22 mouse cellular contexts compared by ENCODE assay signal in the genomic region with DNA sequence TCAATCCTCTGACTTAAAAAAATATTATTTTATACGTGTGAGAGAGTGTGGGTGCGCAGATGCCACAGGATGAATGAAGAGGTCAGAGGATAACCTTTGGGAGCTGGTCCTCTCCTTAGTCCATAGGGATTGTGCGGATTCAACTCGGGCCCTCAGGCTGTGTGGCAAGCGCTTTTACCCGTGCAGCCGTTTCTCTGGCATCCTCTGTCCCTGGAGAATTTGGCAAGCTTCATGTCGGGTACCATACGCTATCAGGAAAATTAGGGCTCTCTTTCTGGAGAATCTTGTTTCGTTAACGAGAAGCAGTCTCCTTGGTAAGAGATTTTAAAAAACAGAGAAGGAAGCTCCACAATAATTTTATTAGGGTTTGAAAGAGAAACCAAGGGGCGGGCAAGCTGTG. TPM values are rescaled to one million over a fixed set of nuclear protein-coding genes. Genes with fewer than 3 reads are reported as not detected.
"Had no signal": no experiment of that assay in that cellular context is flagged by ENCODE, and none has a peak within 500 bp of the region (broad histone marks: within the 10 kb centered on the region; RNA-seq: fewer than 3 reads in every experiment).

No protein-coding gene starts in this region.

- H3K4me2 ChIP-seq: lung, embryonic 15.5 days; midbrain, embryonic 12.5 days; midbrain, embryonic 15.5 days; neural tube, embryonic 12.5 days had no signal

- H3K4me3 ChIP-seq: lung, embryonic 15.5 days; megakaryocyte, embryonic 14.5 days; midbrain, embryonic 12.5 days; midbrain, embryonic 15.5 days; neural tube, embryonic 12.5 days had no signal

- ATAC-seq: liver, postnatal 0 days; lung, postnatal 0 days; midbrain, embryonic 15.5 days had no signal

- H3K9ac ChIP-seq: liver, postnatal 0 days; lung, embryonic 15.5 days; midbrain, embryonic 12.5 days; midbrain, embryonic 15.5 days; neural tube, embryonic 12.5 days had no signal

- H3K36me3 ChIP-seq: lung, embryonic 15.5 days; midbrain, embryonic 12.5 days; midbrain, embryonic 15.5 days; neural tube, embryonic 12.5 days had no signal

- DNase-seq: liver, postnatal 0 days; lung, adult 2 months; lung, postnatal 14 days; lung, postnatal 36 days; right cerebral cortex, postnatal 25 days; right cerebral cortex, postnatal 4 days; spleen, adult 18-20 months; thymus, adult 18-20 months; thymus, postnatal 14 days; thymus, postnatal 36 days had no signal

- H3K4me1 ChIP-seq: lung, embryonic 15.5 days; megakaryocyte, embryonic 14.5 days; midbrain, embryonic 12.5 days; midbrain, embryonic 15.5 days; neural tube, embryonic 12.5 days had no signal

- H3K27me3 ChIP-seq: lung, embryonic 15.5 days; megakaryocyte, embryonic 14.5 days; midbrain, embryonic 12.5 days; midbrain, embryonic 15.5 days; neural tube, embryonic 12.5 days had no signal

- H3K27ac ChIP-seq: lung, embryonic 15.5 days; macrophage; midbrain, embryonic 12.5 days; midbrain, embryonic 15.5 days; neural tube, embryonic 12.5 days had no signal

- H3K9me3 ChIP-seq: lung, embryonic 15.5 days; midbrain, embryonic 12.5 days; midbrain, embryonic 15.5 days; neural tube, embryonic 12.5 days had no signal

RNA-seq across cellular contexts. Expression of gene Trpc7, which starts 15.3 kb away (rescaled TPM):
- total RNA-seq: megakaryocyte progenitor cell, adult 5-6 weeks; monocyte, adult 5-6 weeks; neutrophil, adult 5-6 weeks had no signal
- polyA plus RNA-seq: liver, postnatal 0 days; lung, adult 2 months; lung, postnatal 0 days; macrophage; stomach, embryonic 14.5 days; thymus, postnatal 0 days had no signal
